ENCODE assay signal across 9 mouse cellular contexts in the genomic region with DNA sequence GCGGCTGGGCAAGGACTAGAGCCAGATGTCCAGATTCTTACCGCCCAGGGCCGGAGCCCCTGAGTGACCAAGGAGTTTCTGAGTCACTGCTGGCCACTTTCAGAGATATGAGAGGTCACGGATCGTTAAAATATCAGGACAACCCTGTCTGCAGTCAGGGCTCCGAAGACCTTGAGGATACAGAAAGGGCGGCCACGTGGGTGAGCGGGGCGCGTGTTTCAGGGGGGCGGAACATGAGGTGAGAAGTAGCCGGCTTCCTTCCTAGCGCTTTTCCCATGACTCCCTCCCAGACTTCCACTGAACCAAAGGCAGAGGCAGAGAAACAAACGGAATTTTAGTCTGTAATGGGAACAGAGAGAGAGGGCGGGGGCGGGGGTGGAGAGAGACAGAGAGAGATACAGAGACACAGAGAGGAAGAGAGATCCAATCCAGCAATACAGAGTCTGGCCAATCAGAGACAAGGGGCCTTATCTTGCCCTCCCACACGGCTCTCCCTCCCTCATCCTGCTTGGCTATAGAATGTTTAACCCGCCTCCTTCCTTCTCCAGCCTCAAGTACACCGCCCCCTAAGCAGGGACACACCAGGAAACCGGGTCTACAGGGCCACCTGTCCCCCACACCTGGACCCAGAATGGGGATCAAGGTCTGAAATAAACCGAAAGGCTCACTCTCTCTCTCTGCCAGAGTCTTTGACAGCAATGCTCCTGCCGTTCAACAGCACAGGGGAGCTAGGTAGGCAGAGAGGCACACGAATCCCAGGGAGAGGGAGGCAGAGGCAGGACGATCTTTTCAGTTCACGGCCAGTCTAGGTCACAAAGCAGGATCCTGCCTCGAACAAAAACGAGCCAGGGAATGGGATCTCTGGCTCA. TPM values are rescaled to one million over a fixed set of nuclear protein-coding genes. Genes with fewer than 3 reads are reported as not detected.
DNase-seq lines count a peak whose midpoint lies in the region; ATAC-seq lines count a peak whose summit lies in the region.
"Had no signal": no experiment of that assay in that cellular context is flagged by ENCODE, and none has a peak within 500 bp of the region (broad histone marks: within the 10 kb centered on the region; RNA-seq: fewer than 3 reads in every experiment).

No protein-coding gene starts in this region.

- no peak overlapping the region for H3K27ac ChIP-seq in embryonic facial prominence, embryonic 13.5 days
- H3K27ac ChIP-seq in embryonic facial prominence, embryonic 10.5 days (replicated peaks): no peak overlapping the region
- 0 out of 2 replicates have a peak overlapping the region, but pooled peaks have one; percentile 17 for H3K27ac ChIP-seq in intestine, embryonic 15.5 days
- no peak overlapping the region for H3K27ac ChIP-seq in midbrain, embryonic 11.5 days (ENCODE audit: low read depth, low read length)
- no peak overlapping the region for H3K27ac ChIP-seq in forebrain, embryonic 15.5 days (replicated peaks)

- peaks cover 25% of the 10 kb centered on the region for H3K4me1 ChIP-seq in embryonic facial prominence, embryonic 13.5 days
- H3K4me1 ChIP-seq in embryonic facial prominence, embryonic 10.5 days: peaks cover 28% of the 10 kb centered on the region
- peaks cover 25% of the 10 kb centered on the region for H3K4me1 ChIP-seq in intestine, embryonic 15.5 days (replicated peaks)
- peaks cover 8% of the 10 kb centered on the region for H3K4me1 ChIP-seq in midbrain, embryonic 11.5 days (ENCODE audit: control insufficient read depth, insufficient read depth, low read length)
- H3K4me1 ChIP-seq in forebrain, embryonic 15.5 days: peaks cover 20% of the 10 kb centered on the region

- WGBS in embryonic facial prominence, embryonic 13.5 days: 79% methylated on average over 28 of the region's 28 CpGs
- 80% methylated on average over 28 of the region's 28 CpGs for WGBS in embryonic facial prominence, embryonic 10.5 days
- WGBS in intestine, embryonic 15.5 days: 72% methylated on average over 28 of the region's 28 CpGs
- WGBS in midbrain, embryonic 11.5 days: 79% methylated on average over 28 of the region's 28 CpGs
- WGBS in forebrain, embryonic 15.5 days: 84% methylated on average over 28 of the region's 28 CpGs

- H3K9me3 ChIP-seq in embryonic facial prominence, embryonic 13.5 days: no peaks in the 10 kb centered on the region
- H3K9me3 ChIP-seq in embryonic facial prominence, embryonic 10.5 days: peaks cover 8% of the 10 kb centered on the region; the same call in 1 of the 2 replicates
- no peaks in the 10 kb centered on the region for H3K9me3 ChIP-seq in intestine, embryonic 15.5 days
- H3K9me3 ChIP-seq in midbrain, embryonic 11.5 days (ENCODE audit: control insufficient read depth, low read length): no peaks in the 10 kb centered on the region; the same call in 1 of the 2 replicates
- no peaks in the 10 kb centered on the region for H3K9me3 ChIP-seq in forebrain, embryonic 15.5 days

- no peak for ATAC-seq in embryonic facial prominence, embryonic 13.5 days (ENCODE audit: insufficient number of reproducible peaks, insufficient read depth, low FRiP score, low TSS enrichment, low read depth)
- 0 out of 2 replicates have a peak, but pooled peaks have one; percentile 18 for ATAC-seq in intestine, embryonic 15.5 days
- no peak for ATAC-seq in midbrain, embryonic 11.5 days (ENCODE audit: low FRiP score)
- ATAC-seq in forebrain, embryonic 15.5 days (replicated peaks): no peak

- H3K36me3 ChIP-seq in embryonic facial prominence, embryonic 13.5 days: peaks cover 11% of the 10 kb centered on the region; the same call in 1 of the 2 replicates
- H3K36me3 ChIP-seq in embryonic facial prominence, embryonic 10.5 days (replicated peaks): peaks cover 29% of the 10 kb centered on the region
- H3K36me3 ChIP-seq in intestine, embryonic 15.5 days: no peaks in the 10 kb centered on the region
- no peaks in the 10 kb centered on the region for H3K36me3 ChIP-seq in midbrain, embryonic 11.5 days (ENCODE audit: control insufficient read depth, insufficient read depth, low read length)
- H3K36me3 ChIP-seq in forebrain, embryonic 15.5 days: peaks cover 3% of the 10 kb centered on the region; the same call in 1 of the 2 replicates

- DNase-seq in embryonic facial prominence, embryonic 10.5 days (ENCODE audit: low spot score): no peak
- DNase-seq in ovary, postnatal 36 days (ENCODE audit: low spot score): peak; percentile 42
- DNase-seq in ovary, postnatal 14 days (ENCODE audit: low spot score): no peak
- peak; percentile 74 for DNase-seq in testis, postnatal 10 days (ENCODE audit: low spot score)
- DNase-seq in midbrain, embryonic 11.5 days (ENCODE audit: low spot score, missing footprints): no peak

- no peak overlapping the region for H3K4me3 ChIP-seq in embryonic facial prominence, embryonic 13.5 days
- no peak overlapping the region; the same call in 1 of the 2 replicates for H3K4me3 ChIP-seq in embryonic facial prominence, embryonic 10.5 days
- H3K4me3 ChIP-seq in intestine, embryonic 15.5 days (replicated peaks): no peak overlapping the region
- no peak overlapping the region for H3K4me3 ChIP-seq in midbrain, embryonic 11.5 days (ENCODE audit: low read depth, low read length)
- H3K4me3 ChIP-seq in forebrain, embryonic 15.5 days: no peak overlapping the region

- no peaks in the 10 kb centered on the region for H3K27me3 ChIP-seq in embryonic facial prominence, embryonic 13.5 days
- H3K27me3 ChIP-seq in embryonic facial prominence, embryonic 10.5 days (replicated peaks; ENCODE audit: low read depth, poor library complexity, severe bottlenecking): 0 out of 2 replicates have a peak, but pooled peaks cover 2% of the 10 kb centered on the region
- no peaks in the 10 kb centered on the region for H3K27me3 ChIP-seq in intestine, embryonic 15.5 days (replicated peaks)
- no peaks in the 10 kb centered on the region for H3K27me3 ChIP-seq in midbrain, embryonic 11.5 days (ENCODE audit: control insufficient read depth, insufficient read depth, low read length)
- H3K27me3 ChIP-seq in forebrain, embryonic 15.5 days: no peaks in the 10 kb centered on the region
- H3K27me3 ChIP-seq: CH12.LX had no signal

- H3K9ac ChIP-seq in embryonic facial prominence, embryonic 13.5 days: 0 out of 2 replicates have a peak overlapping the region, but pooled peaks have one; percentile 21
- H3K9ac ChIP-seq in intestine, embryonic 15.5 days: no peak overlapping the region
- H3K9ac ChIP-seq in midbrain, embryonic 11.5 days (ENCODE audit: low read length): no peak overlapping the region
- no peak overlapping the region for H3K9ac ChIP-seq in forebrain, embryonic 15.5 days (replicated peaks)

- no peak overlapping the region for H3K4me2 ChIP-seq in embryonic facial prominence, embryonic 13.5 days
- no peak overlapping the region for H3K4me2 ChIP-seq in intestine, embryonic 15.5 days (replicated peaks)
- H3K4me2 ChIP-seq in midbrain, embryonic 11.5 days: no peak overlapping the region
- H3K4me2 ChIP-seq in forebrain, embryonic 15.5 days (replicated peaks): no peak overlapping the region

RNA-seq across cellular contexts. Expression of a gene that starts 4.2 kb away (rescaled TPM):
- polyA plus RNA-seq in embryonic facial prominence, embryonic 13.5 days (2015; fragmentation: Nextera tagmentation; extraction: Ambion mirVana): 39.9 and 47.3 TPM in 2 replicates
- polyA plus RNA-seq in embryonic facial prominence, embryonic 10.5 days (2016; fragmentation: Nextera tagmentation; extraction: Ambion mirVana): 21.9 and 26.3 TPM in 2 replicates
- polyA plus RNA-seq in intestine, embryonic 15.5 days (2015; fragmentation: Nextera tagmentation; extraction: Ambion mirVana): 20.5 and 23.8 TPM in 2 replicates
- polyA plus RNA-seq in midbrain, embryonic 11.5 days (2014; fragmentation: Nextera tagmentation; extraction: Ambion mirVana): 18.5 and 18.6 TPM in 2 replicates
- 62.1 and 62.9 TPM in 2 replicates for polyA plus RNA-seq in forebrain, embryonic 15.5 days (2015; fragmentation: Nextera tagmentation; extraction: Ambion mirVana)

RNA-seq across cellular contexts. Expression of a gene that starts 46.2 kb away (rescaled TPM):
- polyA plus RNA-seq in embryonic facial prominence, embryonic 13.5 days (2015; fragmentation: Nextera tagmentation; extraction: Ambion mirVana): 437 and 454 TPM in 2 replicates
- polyA plus RNA-seq in embryonic facial prominence, embryonic 10.5 days (2016; fragmentation: Nextera tagmentation; extraction: Ambion mirVana): 477 and 502 TPM in 2 replicates
- 362 and 376 TPM in 2 replicates for polyA plus RNA-seq in intestine, embryonic 15.5 days (2015; fragmentation: Nextera tagmentation; extraction: Ambion mirVana)
- polyA plus RNA-seq in midbrain, embryonic 11.5 days (2014; fragmentation: Nextera tagmentation; extraction: Ambion mirVana): 497 and 528 TPM in 2 replicates
- polyA plus RNA-seq in forebrain, embryonic 15.5 days (2015; fragmentation: Nextera tagmentation; extraction: Ambion mirVana): 538 and 543 TPM in 2 replicates

Comparison
In these comparisons a context has a peak if more than half of its experiments do, and no peak if none do; other contexts are left out.
1. DNase-seq: peak in ovary, postnatal 36 days (single experiment) and testis, postnatal 10 days (single experiment); none in embryonic facial prominence, embryonic 10.5 days (single experiment), ovary, postnatal 14 days (single experiment) and midbrain, embryonic 11.5 days (single experiment).